Mouse (Mus musculus): ENCODE measurements around the gene Hist3h2ba.

- TF ChIP-seq ZC3H11A (IDR thresholded peaks at IDR 0.05; ENCODE audit: borderline replicate concordance, low read depth, low read length) (no peak), ZNF384 (IDR thresholded peaks at IDR 0.05; ENCODE audit: low read depth, low read length) (no peak), CHD2 (IDR thresholded peaks at IDR 0.05; ENCODE audit: low read depth, low read length) (no peak)
Observed at GRCm38 (mm10) chr11:58904410-58904718, 44.4 kb upstream of the Hist3h2ba start.
